Mouse (Mus musculus): Measurements from ENCODE around the gene Hdac5. TPM values are rescaled to one million over a fixed set of nuclear protein-coding genes. Genes with fewer than 3 reads are reported as not detected.

Gene Hdac5
- total and polyA plus RNA-seq, 3 experiments: 24.4 to 42.8 (median 30.7) TPM

- DNase-seq (ENCODE audit: low spot score): no peak
- peaks cover 42% of the 10 kb centered on the region for H3K36me3 ChIP-seq (replicated peaks)
- no peak for ATAC-seq (ENCODE audit: extremely low read depth, insufficient number of reproducible peaks, low FRiP score, poor library complexity, severe bottlenecking)
Observed at GRCm38 (mm10) chr11:102266631-102267355, 36.8 kb upstream of the Hdac5 start.

DNA sequence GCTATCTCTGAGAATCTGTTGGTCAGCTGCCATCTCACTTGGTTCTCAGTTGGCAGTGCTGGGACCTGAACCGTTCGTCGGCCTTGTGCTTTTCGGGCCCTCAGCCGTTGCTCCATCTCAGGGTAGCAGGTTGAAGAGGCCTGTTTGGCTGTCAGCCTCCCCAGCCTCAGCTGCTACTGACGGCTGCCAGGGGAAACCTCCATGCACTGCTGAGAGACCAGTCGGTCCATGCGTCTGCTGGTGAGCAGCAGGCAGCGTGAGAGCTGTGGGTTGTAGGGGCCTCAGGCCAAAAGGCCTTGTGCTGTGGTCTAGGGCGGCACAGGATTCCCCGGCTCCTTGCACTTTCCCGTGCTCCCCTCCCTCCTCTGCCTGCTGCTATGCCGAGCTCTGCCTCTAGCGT, 35.9 kb upstream of the Hdac5 start:
- no peak for DNase-seq (ENCODE audit: low spot score)
- no peak for TF ChIP-seq GATA2 (IDR thresholded peaks at IDR 0.05; ENCODE audit: borderline replicate concordance, low read depth, low read length)
- no peak for TF ChIP-seq TAL1 (conservative IDR thresholded peaks at IDR 0.05; ENCODE audit: low read depth, low read length)
- TF ChIP-seq CTCF (IDR thresholded peaks at IDR 0.05; ENCODE audit: low read depth, low read length): no peak
- TF ChIP-seq GATA1 (IDR thresholded peaks at IDR 0.05; ENCODE audit: borderline replicate concordance, low read length): no peak
- no peak for TF ChIP-seq POLR2AphosphoS5 (IDR thresholded peaks at IDR 0.05; ENCODE audit: insufficient replicate concordance, low read depth, low read length)
- peaks cover 13% of the 10 kb centered on the region for H3K27me3 ChIP-seq (ENCODE audit: insufficient read depth, low read length)
- peaks cover 9% of the 10 kb centered on the region for H3K4me1 ChIP-seq (ENCODE audit: insufficient read depth, low read depth, low read length)
- H3K9me3 ChIP-seq (replicated peaks): no peaks in the 10 kb centered on the region
- peaks cover 51% of the 10 kb centered on the region for H3K36me3 ChIP-seq (replicated peaks)
- H3K4me3 ChIP-seq (ENCODE audit: low read depth, low read length): no peak overlapping the region
- ATAC-seq (ENCODE audit: extremely low read depth, insufficient number of reproducible peaks, low FRiP score, poor library complexity, severe bottlenecking): no peak

More at GRCm38 (mm10) chr11:102266631-102267355, 36.8 kb upstream of the Hdac5 start:
- no peaks in the 10 kb centered on the region for H3K9me3 ChIP-seq (replicated peaks)
- no peak overlapping the region for H3K4me3 ChIP-seq (ENCODE audit: low read depth, low read length)
- TF ChIP-seq GATA1 (IDR thresholded peaks at IDR 0.05; ENCODE audit: borderline replicate concordance, low read length) (no peak), TAL1 (conservative IDR thresholded peaks at IDR 0.05; ENCODE audit: low read depth, low read length) (no peak), GATA2 (IDR thresholded peaks at IDR 0.05; ENCODE audit: borderline replicate concordance, low read depth, low read length) (no peak), CTCF (IDR thresholded peaks at IDR 0.05; ENCODE audit: low read depth, low read length) (no peak), POLR2AphosphoS5 (IDR thresholded peaks at IDR 0.05; ENCODE audit: insufficient replicate concordance, low read depth, low read length) (no peak)
- H3K4me1 ChIP-seq (ENCODE audit: insufficient read depth, low read depth, low read length): peaks cover 9% of the 10 kb centered on the region
- H3K27me3 ChIP-seq (ENCODE audit: insufficient read depth, low read length): peaks cover 20% of the 10 kb centered on the region

DNA sequence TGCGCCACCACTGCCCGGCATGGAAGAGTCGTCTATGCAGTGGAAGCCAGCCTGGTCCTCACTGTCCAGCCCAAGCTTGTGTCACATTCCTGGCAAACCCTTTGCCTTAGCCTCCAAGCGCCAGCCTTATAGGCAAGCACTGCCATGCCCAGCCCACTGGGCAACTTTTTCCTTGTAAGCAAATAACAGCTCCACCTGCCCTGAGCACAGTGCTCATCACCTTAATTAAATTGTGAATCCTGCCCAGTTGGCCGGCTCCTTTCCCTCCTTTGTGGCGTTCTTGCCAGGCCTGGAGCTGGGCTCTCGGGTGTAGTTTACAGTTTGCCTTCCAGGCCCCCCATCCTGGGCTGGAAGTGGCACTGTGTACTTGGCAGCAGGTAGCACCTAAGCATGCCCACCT, 33.2 kb upstream of the Hdac5 start:
- DNase-seq (ENCODE audit: low spot score): no peak
- Histone ChIP-seq H3K4me3 (ENCODE audit: low read depth, low read length) (no peak overlapping the region), H3K36me3 (replicated peaks) (peaks cover 76% of the 10 kb centered on the region), H3K9me3 (replicated peaks) (no peaks in the 10 kb centered on the region), H3K27me3 (ENCODE audit: insufficient read depth, low read length) (peaks cover 3% of the 10 kb centered on the region), H3K4me1 (ENCODE audit: insufficient read depth, low read depth, low read length) (peaks cover 9% of the 10 kb centered on the region)
- TF ChIP-seq GATA1 (IDR thresholded peaks at IDR 0.05; ENCODE audit: borderline replicate concordance, low read length): no peak
- TF ChIP-seq CTCF (IDR thresholded peaks at IDR 0.05; ENCODE audit: low read depth, low read length): no peak
- TF ChIP-seq POLR2AphosphoS5 (IDR thresholded peaks at IDR 0.05; ENCODE audit: insufficient replicate concordance, low read depth, low read length): no peak
- ATAC-seq (ENCODE audit: extremely low read depth, insufficient number of reproducible peaks, low FRiP score, poor library complexity, severe bottlenecking): no peak

DNA sequence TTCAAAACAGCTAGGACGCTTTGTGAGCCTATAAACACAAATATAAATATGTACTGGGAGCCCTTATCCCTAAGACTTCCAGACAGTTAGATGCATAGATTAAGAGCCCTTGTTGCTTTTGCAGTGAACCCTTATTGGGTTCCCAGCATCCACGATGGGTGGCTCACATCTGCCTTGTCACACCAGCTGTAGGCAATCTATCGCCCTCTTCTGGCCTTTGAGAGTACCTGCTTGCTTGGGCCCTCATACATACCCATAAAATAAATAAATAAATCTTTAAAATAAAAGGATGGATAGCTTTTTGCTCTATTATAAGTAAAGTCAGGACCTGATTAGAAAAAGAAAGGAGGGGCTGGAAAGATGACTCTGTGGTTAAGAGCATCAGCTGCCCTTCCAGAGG, 28.6 kb upstream of the Hdac5 start:
- no peaks in the 10 kb centered on the region for H3K27me3 ChIP-seq (ENCODE audit: insufficient read depth, low read length)
- ATAC-seq (ENCODE audit: extremely low read depth, insufficient number of reproducible peaks, low FRiP score, poor library complexity, severe bottlenecking) (no peak), DNase-seq (ENCODE audit: low spot score) (no peak)
- peaks cover 2% of the 10 kb centered on the region; the same call in 1 of the 2 replicates for H3K4me1 ChIP-seq (ENCODE audit: insufficient read depth, low read depth, low read length)
- peaks cover 98% of the 10 kb centered on the region for H3K36me3 ChIP-seq (replicated peaks)
- no peaks in the 10 kb centered on the region for H3K9me3 ChIP-seq (replicated peaks)
- H3K4me3 ChIP-seq (ENCODE audit: low read depth, low read length): no peak overlapping the region
- TF ChIP-seq TAL1 (conservative IDR thresholded peaks at IDR 0.05; ENCODE audit: low read depth, low read length): no peak
- no peak for TF ChIP-seq POLR2AphosphoS5 (IDR thresholded peaks at IDR 0.05; ENCODE audit: insufficient replicate concordance, low read depth, low read length)
- no peak for TF ChIP-seq CTCF (IDR thresholded peaks at IDR 0.05; ENCODE audit: low read depth, low read length)
- TF ChIP-seq GATA2 (IDR thresholded peaks at IDR 0.05; ENCODE audit: borderline replicate concordance, low read depth, low read length): no peak
- no peak for TF ChIP-seq GATA1 (IDR thresholded peaks at IDR 0.05; ENCODE audit: borderline replicate concordance, low read length)

GRCm38 (mm10) chr11:102258095-102258494, 28.1 kb upstream of the Hdac5 start:
- Histone ChIP-seq H3K4me3 (ENCODE audit: low read depth, low read length) (no peak overlapping the region), H3K9me3 (replicated peaks) (no peaks in the 10 kb centered on the region), H3K4me1 (ENCODE audit: insufficient read depth, low read depth, low read length) (peaks cover 2% of the 10 kb centered on the region; the same call in 1 of the 2 replicates), H3K27me3 (ENCODE audit: insufficient read depth, low read length) (no peaks in the 10 kb centered on the region), H3K36me3 (replicated peaks) (peaks cover 96% of the 10 kb centered on the region)
- no peak for DNase-seq (ENCODE audit: low spot score)
- TF ChIP-seq CTCF (IDR thresholded peaks at IDR 0.05; ENCODE audit: low read depth, low read length) (no peak), POLR2AphosphoS5 (IDR thresholded peaks at IDR 0.05; ENCODE audit: insufficient replicate concordance, low read depth, low read length) (no peak), TAL1 (conservative IDR thresholded peaks at IDR 0.05; ENCODE audit: low read depth, low read length) (no peak), GATA2 (IDR thresholded peaks at IDR 0.05; ENCODE audit: borderline replicate concordance, low read depth, low read length) (no peak), GATA1 (IDR thresholded peaks at IDR 0.05; ENCODE audit: borderline replicate concordance, low read length) (no peak)
- no peak for ATAC-seq (ENCODE audit: extremely low read depth, insufficient number of reproducible peaks, low FRiP score, poor library complexity, severe bottlenecking)

GRCm38 (mm10) chr11:102257514-102257913, 27.5 kb upstream of the Hdac5 start:
- Histone ChIP-seq H3K27me3 (ENCODE audit: insufficient read depth, low read length) (no peaks in the 10 kb centered on the region), H3K9me3 (replicated peaks) (no peaks in the 10 kb centered on the region), H3K36me3 (replicated peaks) (peaks cover 95% of the 10 kb centered on the region), H3K4me1 (ENCODE audit: insufficient read depth, low read depth, low read length) (peaks cover 2% of the 10 kb centered on the region; the same call in 1 of the 2 replicates), H3K4me3 (ENCODE audit: low read depth, low read length) (no peak overlapping the region)
- ATAC-seq (ENCODE audit: extremely low read depth, insufficient number of reproducible peaks, low FRiP score, poor library complexity, severe bottlenecking) (no peak), DNase-seq (ENCODE audit: low spot score) (peak; percentile 19)
- no peak for TF ChIP-seq GATA2 (IDR thresholded peaks at IDR 0.05; ENCODE audit: borderline replicate concordance, low read depth, low read length)
- no peak for TF ChIP-seq TAL1 (conservative IDR thresholded peaks at IDR 0.05; ENCODE audit: low read depth, low read length)
- TF ChIP-seq CTCF (IDR thresholded peaks at IDR 0.05; ENCODE audit: low read depth, low read length): no peak
- TF ChIP-seq GATA1 (IDR thresholded peaks at IDR 0.05; ENCODE audit: borderline replicate concordance, low read length): no peak
- no peak for TF ChIP-seq POLR2AphosphoS5 (IDR thresholded peaks at IDR 0.05; ENCODE audit: insufficient replicate concordance, low read depth, low read length)

Measured in G1E (cell line).